Mouse (Mus musculus): Measurements from ENCODE around the gene Mfsd13b.

- no peak for TF ChIP-seq POLR2A (IDR thresholded peaks at IDR 0.05; ENCODE audit: borderline replicate concordance, control insufficient read depth, low read depth, low read length)
- no peak for TF ChIP-seq CTCF (IDR thresholded peaks at IDR 0.05; ENCODE audit: control insufficient read depth, insufficient read depth, low read length)
Observed at GRCm38 (mm10) chr7:121044251-121044650, 61.9 kb downstream of the Mfsd13b start.

Measured in bone marrow, adult 2 months (tissue).